Mouse (Mus musculus) midbrain, embryonic 16.5 days (tissue): ENCODE measurements at regions not wholly inside any gene's neighbourhood (a gene's known extent, or its start where the extent isn't known, plus 50 kb on each side); places are given as distances from the start of the nearest gene placed in this dataset.
"Not testable (repeated sequence)": the region's sequence is repeated elsewhere in the genome, so short reads cannot be mapped to it uniquely, and the experiment has no call there.

ENCODE experiments used
- ATAC-seq: fragments of 200-750 bp; cut with Nextera tagmentation; 2 replicates; pipeline ENCODE4 v1.8.0; 2017; ENCODE audit warnings: moderate TSS enrichment
- H3K27ac ChIP-seq: fragments of 300-500 bp; sonication (generic); 2 replicates; pipeline ENCODE4 v1.5.1; 2014; ENCODE audit warnings: mild to moderate bottlenecking, low read length, mixed read lengths
- H3K27me3 ChIP-seq: fragments of 300-500 bp; sonication (generic); 2 replicates; pipeline ENCODE4 v1.6.1; 2014; ENCODE audit warnings: low read depth, low read length, mixed read lengths; ENCODE audit not compliant: control insufficient read depth, insufficient read depth
- H3K36me3 ChIP-seq: fragments of 300-500 bp; sonication (generic); 2 replicates; pipeline ENCODE4 v1.6.1; 2014; ENCODE audit warnings: mild to moderate bottlenecking, low read length, moderate library complexity, mixed read lengths; ENCODE audit not compliant: control insufficient read depth, insufficient read depth
- H3K4me1 ChIP-seq: fragments of 300-500 bp; sonication (generic); 2 replicates; pipeline ENCODE4 v1.6.1; 2014; ENCODE audit warnings: mild to moderate bottlenecking, low read length, mixed read lengths; ENCODE audit not compliant: control insufficient read depth, insufficient read depth
- H3K4me2 ChIP-seq: fragments of 300-500 bp; sonication (generic); 2 replicates; pipeline ENCODE4 v1.6.1; 2014; ENCODE audit warnings: mild to moderate bottlenecking, low read length, mixed read lengths
- H3K4me3 ChIP-seq: fragments of 300-500 bp; sonication (generic); 2 replicates; pipeline ENCODE4 v1.5.1; 2014; ENCODE audit warnings: low read depth, mild to moderate bottlenecking, low read length, moderate library complexity, mixed read lengths
- H3K9ac ChIP-seq: fragments of 300-500 bp; sonication (generic); 2 replicates; pipeline ENCODE4 v1.6.1; 2014; ENCODE audit warnings: low read depth, low read length, mixed read lengths
- H3K9me3 ChIP-seq: fragments of 300-500 bp; sonication (generic); replicated peaks from 2 replicates; pipeline ENCODE4 v1.6.1; 2014; ENCODE audit warnings: mild to moderate bottlenecking, low read length, mixed read lengths; ENCODE audit not compliant: control insufficient read depth, poor library complexity, severe bottlenecking
- WGBS: fragments of 180-500 bp; shearing (Covaris S2); extraction: QIAGEN DNeasy Blood & Tissue Kit; methylation state at CpG from one replicate; pipeline ENCODE4 v1.1.7; 2014; 5-methylcytosine and 5-hydroxymethylcytosine counted together

- not testable (repeated sequence) for H3K4me2 ChIP-seq, H3K9ac ChIP-seq, H3K27me3 ChIP-seq, H3K4me1 ChIP-seq, H3K9me3 ChIP-seq, H3K4me3 ChIP-seq, H3K27ac ChIP-seq, H3K36me3 ChIP-seq, ATAC-seq
- 92% methylated on average over 6 of the region's 6 CpGs for WGBS
Measured at GRCm38 (mm10) chr14:53582528-53582927, 671.4 kb downstream of the Dad1 start.

- H3K4me2 ChIP-seq, H3K36me3 ChIP-seq, H3K4me1 ChIP-seq, ATAC-seq, H3K4me3 ChIP-seq, H3K27me3 ChIP-seq, H3K9ac ChIP-seq, H3K27ac ChIP-seq, H3K9me3 ChIP-seq: not testable (repeated sequence)
- WGBS, result 62% methylated on average over 3 of the region's 3 CpGs
Measured at GRCm38 (mm10) chr14:53581734-53582133, 672.2 kb downstream of the Dad1 start.

GRCm38 (mm10) chr14:53576927-53577326 lies 677.0 kb downstream of the Dad1 start:
- ATAC-seq, H3K27ac ChIP-seq, H3K4me3 ChIP-seq, H3K9ac ChIP-seq, H3K4me2 ChIP-seq, H3K9me3 ChIP-seq, H3K36me3 ChIP-seq, H3K27me3 ChIP-seq, H3K4me1 ChIP-seq: not testable (repeated sequence)
- 100% methylated on average over 1 of the region's 1 CpGs for WGBS

GRCm38 (mm10) chr14:53572701-53573100 lies 681.2 kb downstream of the Dad1 start:
- WGBS, result 100% methylated on average over 1 of the region's 1 CpGs
- H3K27me3 ChIP-seq, H3K9ac ChIP-seq, H3K4me2 ChIP-seq, H3K36me3 ChIP-seq, H3K4me3 ChIP-seq, H3K9me3 ChIP-seq, H3K4me1 ChIP-seq, ATAC-seq, H3K27ac ChIP-seq: not testable (repeated sequence)

GRCm38 (mm10) chr14:53562606-53563005 lies 691.3 kb downstream of the Dad1 start:
- Histone ChIP-seq H3K4me1 (no peaks in the 10 kb centered on the region), H3K4me3 (no peak overlapping the region), H3K27me3 (no peaks in the 10 kb centered on the region), H3K9me3 (no peaks in the 10 kb centered on the region), H3K27ac (no peak overlapping the region), H3K4me2 (no peak overlapping the region), H3K36me3 (no peaks in the 10 kb centered on the region), H3K9ac (no peak overlapping the region)
- ATAC-seq, result no peak
- WGBS, result 53% methylated on average over 2 of the region's 2 CpGs

GRCm38 (mm10) chr14:53560146-53560545 lies 693.8 kb downstream of the Dad1 start:
- H3K9me3 ChIP-seq, H3K27me3 ChIP-seq, H3K4me2 ChIP-seq, H3K36me3 ChIP-seq, H3K4me1 ChIP-seq, H3K9ac ChIP-seq, ATAC-seq, H3K4me3 ChIP-seq, H3K27ac ChIP-seq: not testable (repeated sequence)
- WGBS, result 85% methylated on average over 5 of the region's 5 CpGs

GRCm38 (mm10) chr14:53559386-53559920 lies 694.5 kb downstream of the Dad1 start:
- H3K4me2 ChIP-seq, H3K9ac ChIP-seq, H3K9me3 ChIP-seq, H3K4me3 ChIP-seq, H3K27ac ChIP-seq, H3K27me3 ChIP-seq, H3K4me1 ChIP-seq, H3K36me3 ChIP-seq, ATAC-seq: not testable (repeated sequence)

- Histone ChIP-seq H3K36me3 (no peaks in the 10 kb centered on the region), H3K27ac (no peak overlapping the region), H3K4me2 (no peak overlapping the region), H3K27me3 (no peaks in the 10 kb centered on the region), H3K4me3 (no peak overlapping the region), H3K4me1 (no peaks in the 10 kb centered on the region), H3K9ac (no peak overlapping the region), H3K9me3 (no peaks in the 10 kb centered on the region)
- no peak for ATAC-seq
Measured at GRCm38 (mm10) chr14:53553771-53554170, 700.1 kb downstream of the Dad1 start.

GRCm38 (mm10) chr14:53547365-53547764 lies 706.5 kb downstream of the Dad1 start:
- H3K36me3 ChIP-seq, H3K4me1 ChIP-seq, H3K27ac ChIP-seq, H3K4me3 ChIP-seq, H3K9me3 ChIP-seq, H3K4me2 ChIP-seq, ATAC-seq, H3K9ac ChIP-seq, H3K27me3 ChIP-seq: not testable (repeated sequence)

- H3K9me3 ChIP-seq, result no peaks in the 10 kb centered on the region
- H3K4me1 ChIP-seq, result no peaks in the 10 kb centered on the region
- H3K4me3 ChIP-seq, result no peak overlapping the region
- no peak overlapping the region for H3K27ac ChIP-seq
- no peaks in the 10 kb centered on the region for H3K27me3 ChIP-seq
- no peak overlapping the region for H3K9ac ChIP-seq
- no peaks in the 10 kb centered on the region for H3K36me3 ChIP-seq
- 69% methylated on average over 5 of the region's 5 CpGs for WGBS
- H3K4me2 ChIP-seq, result no peak overlapping the region
- ATAC-seq, result no peak
Measured at GRCm38 (mm10) chr14:53545351-53545750, 708.6 kb downstream of the Dad1 start.
